Mouse (Mus musculus): ENCODE results near the gene Nrm.

- TF ChIP-seq POLR2A (IDR thresholded peaks at IDR 0.05; ENCODE audit: borderline replicate concordance, insufficient read depth, low read length) (peak; percentile 51; the same call in 1 of the 2 replicates), CTCF (IDR thresholded peaks at IDR 0.05; ENCODE audit: borderline replicate concordance, insufficient read depth, low read depth, low read length) (no peak)
Measured at GRCm38 (mm10) chr17:35821439-35822430, 39.4 kb upstream of the Nrm start, which contains the start of gene Ier3.
